Comparison of ENCODE assay signal across 8 mouse cellular contexts in genomic region chr16:97272035-97272631, GRCm38 (mm10).
DNase-seq lines count a peak whose midpoint lies in the region; ATAC-seq lines count a peak whose summit lies in the region.

No protein-coding gene starts in this region.

- WGBS in intestine, embryonic 14.5 days: 9% methylated on average over 12 of the region's 12 CpGs

- peak overlapping the region; percentile 23 for H3K4me2 ChIP-seq in intestine, embryonic 14.5 days (ENCODE audit: low read length)

- no peak overlapping the region for H3K9ac ChIP-seq in intestine, embryonic 14.5 days (ENCODE audit: low read length)

- no peaks in the 10 kb centered on the region for H3K36me3 ChIP-seq in intestine, embryonic 14.5 days (ENCODE audit: control insufficient read depth, insufficient read depth, low read length)

- no peaks in the 10 kb centered on the region for H3K4me1 ChIP-seq in intestine, embryonic 14.5 days (replicated peaks; ENCODE audit: control insufficient read depth, insufficient read depth, low read length)

- peak; percentile 94 for ATAC-seq in activated CD4-positive, CD25-positive, alpha-beta regulatory T cell, adult 4 months
- ATAC-seq in common myeloid progenitor, adult 5-6 weeks (replicated peaks; ENCODE audit: low read depth, poor library complexity, severe bottlenecking): peak; percentile 92
- ATAC-seq in intestine, embryonic 14.5 days (replicated peaks; ENCODE audit: low FRiP score, low TSS enrichment, low read depth): peak; percentile 92
- ATAC-seq in megakaryocyte progenitor cell, adult 5-6 weeks (replicated peaks; ENCODE audit: poor library complexity): peak; percentile 96

- H3K27ac ChIP-seq in intestine, embryonic 14.5 days (ENCODE audit: low read depth): no peak overlapping the region

- no peak overlapping the region for H3K4me3 ChIP-seq in intestine, embryonic 14.5 days (ENCODE audit: low read depth, low read length)

- H3K9me3 ChIP-seq in intestine, embryonic 14.5 days (ENCODE audit: control insufficient read depth, low read length): no peaks in the 10 kb centered on the region

- intact Hi-C loops in left cerebral cortex, postnatal 10 days (cut with DNase I): loop anchor here (5.0 kb wide), 2 partner anchors 100 to 375 kb away; partner anchors contain the start of gene Dscam

- peak; percentile 71 for DNase-seq in gastrocnemius, postnatal 10 days
- DNase-seq in intestine, embryonic 14.5 days (ENCODE audit: low spot score): peak; percentile 90
- peak; percentile 62 to 81 for DNase-seq in left cerebral cortex, postnatal 10 days (ENCODE audit: extremely low spot score in 1 of 2, low spot score in 2 of 2)
- peak; percentile 79 to 86 for DNase-seq in right cerebral cortex, postnatal 10 days (ENCODE audit: low spot score in 2 of 2)
- DNase-seq in urinary bladder, postnatal 10 days (ENCODE audit: low spot score): peak; percentile 20

- no peaks in the 10 kb centered on the region for H3K27me3 ChIP-seq in intestine, embryonic 14.5 days (replicated peaks; ENCODE audit: control insufficient read depth, insufficient read depth, low read length)

Comparison
In these comparisons a context has a peak if more than half of its experiments do, and no peak if none do; other contexts are left out.
1. DNase-seq: peak in every context shown above with its lines; median percentile 90 in intestine, embryonic 14.5 days; 82 in right cerebral cortex, postnatal 10 days; 72 in left cerebral cortex, postnatal 10 days; 71 in gastrocnemius, postnatal 10 days; 20 in urinary bladder, postnatal 10 days.